Mouse (Mus musculus) CH12F3 (cell line): ENCODE results near the gene Wars.

Experiments used
- in situ Hi-C: fragments of 300-500 bp; cut with MboI; formaldehyde crosslinking; loops from 2 replicates; pipeline ENCODE4 v1.14.3; 2020; ENCODE audit warnings: low sequenced_read_pairs

Gene Wars

DNA sequence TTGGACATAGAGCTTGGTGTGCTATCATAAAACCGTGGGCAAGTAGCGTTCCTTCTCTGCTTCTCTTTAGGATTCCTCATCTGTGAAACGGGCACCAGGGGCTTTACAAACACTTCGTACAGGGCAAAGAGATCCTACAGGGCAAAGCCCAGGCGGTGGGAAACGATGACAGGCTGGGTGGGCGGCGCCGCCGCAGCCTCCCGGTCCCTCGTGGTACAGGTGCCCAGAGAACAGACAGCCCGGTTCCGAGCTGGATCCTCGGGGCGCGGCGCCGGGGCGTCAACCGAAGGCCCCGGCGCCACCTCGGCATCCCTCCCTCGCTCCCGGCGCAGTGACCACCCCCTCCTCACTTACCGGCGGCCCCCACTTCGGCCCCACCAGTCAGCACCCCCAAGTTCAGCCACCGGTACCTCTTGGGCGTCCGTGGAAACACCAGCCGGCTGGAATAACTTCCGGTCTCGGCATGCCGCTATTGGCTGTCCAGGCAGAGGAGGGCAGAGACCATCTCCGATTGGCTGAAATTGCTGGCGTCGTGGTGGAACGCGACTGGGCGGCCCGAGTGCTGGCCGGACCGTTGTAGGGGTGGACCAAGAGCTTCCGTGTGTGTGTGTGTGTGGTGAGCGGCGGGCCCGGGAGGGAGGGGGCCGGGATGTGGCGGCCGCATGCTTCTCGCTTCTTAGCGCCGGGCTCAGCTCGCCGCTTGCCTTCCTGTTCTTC is at the start of gene Wars:
Gene Wars, minus strand, starts transcription at position 460 of the 717 bp plus-strand sequence.
- in situ Hi-C loops, result no loop called here

DNA sequence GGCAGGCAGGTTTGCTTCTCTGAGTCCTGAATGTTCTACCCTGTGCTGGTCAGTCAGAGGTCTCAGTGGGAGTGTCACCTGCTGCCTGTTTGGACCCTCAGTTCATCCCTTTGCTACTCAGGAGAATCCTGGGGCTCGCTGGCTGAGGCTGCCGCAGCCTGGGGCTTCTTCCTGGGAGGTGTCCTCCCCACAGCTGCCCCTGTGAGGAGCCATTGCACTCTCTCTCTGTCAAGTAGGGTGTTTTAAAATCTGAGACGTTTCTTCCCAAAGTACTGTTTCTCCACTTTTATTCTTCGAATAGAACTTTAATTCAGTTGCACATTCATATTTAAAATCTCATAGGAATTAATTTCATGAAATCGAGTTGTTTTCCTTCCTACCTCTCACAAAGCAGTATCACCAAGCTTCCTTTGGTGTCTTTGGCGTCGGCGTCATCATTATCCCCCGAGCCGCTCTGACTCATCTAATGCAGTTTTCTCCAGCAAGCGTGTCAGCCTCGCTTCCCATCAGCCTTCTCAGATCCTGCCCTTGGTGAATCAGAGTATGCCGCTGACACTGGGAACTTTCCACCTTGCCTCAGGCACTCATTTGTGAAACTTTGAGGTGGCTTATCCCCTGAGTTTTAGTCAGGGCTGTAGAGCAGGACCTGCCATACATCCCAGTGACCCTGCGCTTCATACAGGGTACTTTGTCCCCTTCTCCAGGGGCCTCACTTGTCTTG is 48.4 kb upstream of the Wars start:
- in situ Hi-C loops, result no loop called here

DNA sequence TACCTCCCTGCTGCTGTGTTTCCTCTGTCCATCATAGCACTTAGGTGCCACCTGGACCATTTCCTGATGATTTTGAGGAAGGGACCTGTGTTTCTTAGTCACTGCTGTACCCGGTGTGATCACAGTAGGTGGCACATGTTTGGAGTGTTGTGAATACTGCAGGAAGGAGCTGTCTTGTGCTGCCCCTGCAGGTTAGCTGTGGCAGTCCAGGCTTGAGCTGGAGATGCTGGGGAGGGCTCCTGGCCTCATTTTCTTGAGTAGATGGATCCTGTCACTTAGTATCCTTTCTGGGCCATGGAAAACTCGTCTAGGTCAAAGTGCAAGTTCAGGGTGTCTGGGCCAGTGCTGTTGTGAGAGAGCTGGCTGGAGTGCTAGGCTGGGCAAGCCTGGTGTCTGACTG is 47.3 kb upstream of the Wars start:
- in situ Hi-C loops, result no loop called here

DNA sequence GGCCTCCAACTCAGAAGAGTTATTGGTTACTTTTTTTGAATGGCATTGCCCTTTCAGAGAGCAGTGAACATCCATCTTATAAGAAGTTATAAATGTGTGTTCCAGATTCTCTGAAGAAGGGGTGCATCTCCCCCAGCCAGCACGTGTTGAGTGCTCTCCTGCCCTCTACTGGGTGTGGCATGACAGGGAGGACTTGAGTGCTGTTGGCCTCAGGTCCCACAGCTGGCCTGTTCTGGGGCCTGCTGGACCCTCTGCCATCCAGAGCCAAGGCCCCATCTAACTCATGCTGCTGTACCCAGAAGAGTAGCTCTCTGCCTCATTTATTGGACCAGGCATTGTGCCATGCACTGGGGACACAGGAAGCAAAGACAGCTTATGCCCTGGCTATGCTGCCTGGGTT is 46.3 kb upstream of the Wars start:
- in situ Hi-C loops, result no loop called here

DNA sequence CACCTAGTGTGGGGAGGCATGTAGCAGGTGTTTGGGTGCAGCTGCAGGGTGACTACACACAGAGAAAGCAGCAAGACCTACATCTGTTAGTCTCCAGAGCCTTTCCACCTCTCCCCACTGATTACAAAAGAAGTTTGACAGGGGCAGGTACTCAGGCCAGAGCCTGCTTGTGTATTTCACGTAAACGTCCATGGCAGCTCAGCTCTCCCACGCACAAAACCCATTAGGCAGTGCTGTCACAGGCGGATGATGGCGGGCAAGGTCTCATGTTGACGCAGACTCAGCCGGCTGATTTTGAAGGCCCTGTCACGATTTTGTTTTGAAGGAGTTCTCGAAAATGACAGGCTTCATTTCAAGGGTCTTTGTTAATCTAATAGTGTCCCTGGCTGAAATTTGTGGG is 45.3 kb upstream of the Wars start:
- in situ Hi-C loops, result no loop called here

DNA sequence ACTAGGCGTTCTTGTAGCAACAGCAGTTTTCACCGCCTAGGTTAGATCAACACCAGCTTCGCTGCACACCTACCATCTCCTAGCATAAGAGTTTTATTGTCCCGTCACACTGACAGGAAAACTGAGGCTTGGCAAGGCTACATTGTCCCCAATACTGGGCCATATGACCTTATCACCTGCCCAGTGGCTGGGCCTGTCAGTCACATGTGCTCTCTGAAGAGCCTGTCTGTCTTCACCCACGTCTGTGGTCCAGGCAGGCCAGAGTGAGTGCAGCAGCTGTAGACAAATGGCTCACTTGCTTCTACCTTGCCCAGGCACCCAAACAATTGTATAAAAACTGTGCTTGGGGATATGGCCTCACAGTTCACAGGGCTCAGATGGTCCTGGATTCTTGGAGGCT is 44.9 kb upstream of the Wars start:
- in situ Hi-C loops, result no loop called here

DNA sequence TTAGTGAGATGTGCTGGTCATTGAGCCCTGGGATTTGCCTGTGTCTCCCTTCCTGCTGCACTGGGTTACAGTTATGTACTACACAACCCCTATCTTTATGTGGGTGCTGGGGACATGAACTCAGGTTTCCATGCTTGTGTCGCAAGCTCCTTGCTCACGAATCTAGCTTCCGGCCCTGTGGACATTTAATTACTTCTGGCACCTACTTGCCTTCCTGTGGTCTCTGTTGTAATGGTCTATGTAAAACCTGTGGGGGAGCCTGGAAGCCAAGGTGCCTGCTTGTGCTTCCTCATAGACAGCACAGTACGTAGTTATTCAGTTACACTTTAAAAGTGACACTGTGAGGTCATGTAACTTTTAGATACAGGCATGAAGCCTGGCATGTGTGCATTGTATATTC is 43.5 kb upstream of the Wars start:
- in situ Hi-C loops, result no loop called here

DNA sequence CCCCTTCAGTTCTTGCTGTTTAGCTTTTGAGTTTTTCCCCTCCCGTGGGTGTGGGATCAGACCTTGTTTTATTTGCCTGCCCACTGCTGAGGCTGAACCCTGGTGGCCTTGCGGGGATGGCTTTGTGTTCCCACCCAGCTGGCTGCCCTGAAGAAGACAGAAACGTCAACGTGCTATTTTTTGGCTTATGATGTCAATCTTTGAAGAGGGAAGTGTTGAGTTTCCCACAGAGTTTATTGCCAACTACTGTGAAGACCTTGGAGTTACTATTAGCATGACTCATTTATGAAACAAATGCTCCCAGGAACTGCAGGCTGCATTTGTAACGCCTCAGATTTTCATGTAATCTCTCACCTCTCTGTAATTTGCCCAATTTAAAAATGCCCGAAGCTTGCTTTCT is 42.9 kb upstream of the Wars start:
- in situ Hi-C loops, result no loop called here

DNA sequence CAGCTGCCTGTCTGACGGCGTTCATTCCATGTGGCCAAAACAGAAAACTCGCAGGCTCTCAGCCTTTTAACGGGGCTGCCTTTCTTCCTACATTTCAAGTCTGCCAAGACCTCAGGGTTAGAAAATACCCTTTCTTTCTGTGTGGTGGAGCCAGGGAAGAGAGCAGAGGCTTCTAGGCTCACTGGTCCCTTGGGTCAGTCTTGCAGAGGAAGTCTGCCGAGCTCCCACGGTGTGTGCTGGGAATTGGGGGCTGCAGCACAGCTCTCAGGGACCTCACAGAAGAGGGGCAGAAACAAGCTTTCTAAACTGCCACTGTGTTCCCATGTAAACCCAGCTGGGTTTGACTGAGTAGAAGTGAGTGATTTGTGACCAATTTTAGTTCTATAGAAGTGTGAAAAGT is 40.3 kb upstream of the Wars start:
- in situ Hi-C loops, result no loop called here

DNA sequence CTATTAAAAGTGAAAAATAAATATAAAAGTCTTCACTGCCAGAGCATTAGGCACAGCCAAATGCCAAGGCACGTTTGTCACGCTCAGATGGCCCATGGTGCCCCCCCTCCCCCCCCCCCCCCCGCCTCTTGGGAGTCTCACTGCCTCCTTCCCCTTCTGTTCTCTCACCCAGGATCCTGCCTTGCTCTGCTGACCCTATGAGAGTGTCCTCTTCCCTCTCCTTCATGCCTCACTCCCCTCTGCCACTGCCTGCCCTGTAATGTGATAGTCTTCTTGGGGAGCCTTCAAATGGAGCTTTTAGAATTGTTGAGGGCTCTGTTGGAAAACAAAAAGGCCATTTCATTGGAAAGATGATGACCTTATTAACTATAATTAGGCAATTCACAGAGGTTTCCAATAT is 38.1 kb upstream of the Wars start:
- in situ Hi-C loops, result no loop called here

DNA sequence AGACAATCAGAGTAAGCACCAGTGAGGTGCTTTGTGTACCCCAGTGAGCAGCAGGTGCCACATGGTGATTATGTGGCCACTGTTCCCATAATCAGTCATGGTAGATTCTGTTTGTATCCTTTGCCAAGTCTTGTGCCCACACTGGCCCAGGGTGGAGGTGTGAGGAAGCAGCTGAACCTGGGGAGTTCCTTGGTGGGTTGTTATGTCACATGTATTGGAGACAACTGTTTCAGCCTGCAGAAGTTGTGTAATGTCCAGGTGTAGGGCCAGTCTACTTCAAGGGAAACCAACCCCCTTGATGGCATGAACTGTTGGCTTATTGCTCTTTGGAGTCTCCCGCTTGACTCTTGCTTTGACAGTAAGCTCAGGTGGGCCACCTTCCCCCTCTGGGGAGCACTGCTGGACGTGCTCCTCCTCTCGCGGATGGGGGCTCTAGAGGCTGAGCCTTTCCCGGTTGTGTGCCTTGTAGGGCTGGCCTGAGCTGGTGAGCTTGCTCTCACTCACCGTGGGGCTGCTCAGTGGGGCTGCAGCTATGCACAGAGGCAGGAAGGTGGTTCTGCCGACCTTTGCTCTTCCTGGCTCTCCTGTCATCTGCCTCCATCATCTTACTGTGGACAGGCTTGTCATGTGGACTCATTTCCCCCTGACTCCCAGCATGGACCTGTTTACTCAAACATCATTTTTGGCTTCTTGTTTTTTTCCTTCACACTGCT is 37.5 kb upstream of the Wars start:
- in situ Hi-C loops, result no loop called here

DNA sequence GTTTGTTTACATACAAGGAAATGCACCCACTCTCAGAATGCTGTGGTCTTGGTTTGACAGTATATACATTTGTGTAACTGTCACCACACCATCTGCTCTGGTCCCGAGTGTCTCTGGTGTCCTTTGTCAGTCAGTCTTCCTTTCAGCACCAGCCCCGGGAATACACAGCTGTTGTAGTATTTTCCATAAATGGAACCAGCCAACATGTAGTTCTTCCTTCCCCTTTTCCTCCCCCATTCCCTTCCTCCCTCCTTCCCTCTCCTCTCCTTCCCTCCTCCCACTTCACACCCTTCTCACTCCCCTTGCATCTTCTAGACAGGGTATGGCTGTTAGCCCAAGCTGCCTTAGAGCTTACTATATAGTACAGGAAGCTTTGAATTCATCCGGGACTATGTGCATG is 35.5 kb upstream of the Wars start:
- in situ Hi-C loops, result no loop called here

DNA sequence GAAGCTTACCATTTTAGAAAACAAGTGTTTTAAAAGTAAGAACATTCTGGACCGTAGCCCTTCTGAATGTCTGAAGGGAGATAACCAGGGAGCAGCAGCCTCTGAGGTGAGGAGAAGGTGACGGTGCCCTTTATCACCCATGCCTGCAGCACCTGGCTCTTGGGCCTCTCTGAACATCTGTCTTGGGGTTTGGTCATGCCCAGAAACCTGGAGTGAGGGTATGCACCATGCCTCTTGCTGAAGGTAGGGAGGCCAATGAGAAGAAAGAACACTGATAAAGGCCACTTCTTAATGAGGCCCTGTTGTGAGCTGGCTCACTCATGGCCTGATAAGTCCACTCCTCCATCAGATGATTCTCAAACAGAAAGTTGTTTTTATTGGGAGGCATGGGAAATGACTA is 34.3 kb upstream of the Wars start:
- in situ Hi-C loops, result no loop called here

DNA sequence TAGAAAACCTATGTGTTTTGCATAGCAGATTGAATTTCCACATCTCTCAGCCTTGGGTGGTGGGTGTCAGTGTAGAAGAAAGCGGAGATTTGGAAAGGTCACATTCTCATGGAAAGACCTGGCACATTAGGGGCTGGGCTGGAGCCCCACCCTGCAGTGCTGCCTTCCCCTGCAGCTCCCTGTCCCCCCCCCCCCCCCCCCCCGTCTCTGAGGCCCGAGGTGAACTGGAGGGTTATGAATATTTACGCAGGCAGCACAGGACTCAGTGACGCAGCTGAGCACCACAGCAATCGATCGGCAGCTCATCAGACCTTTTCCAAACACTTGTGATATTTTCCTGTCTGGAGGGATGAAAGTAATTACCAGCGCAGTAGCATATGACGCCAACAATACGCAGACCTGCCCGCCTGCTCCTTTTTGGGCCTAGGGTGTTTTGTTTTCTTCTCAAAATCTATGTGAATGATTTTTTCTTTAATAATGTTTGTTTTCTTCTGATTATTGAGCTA is 32.7 kb upstream of the Wars start:
- in situ Hi-C loops, result no loop called here

DNA sequence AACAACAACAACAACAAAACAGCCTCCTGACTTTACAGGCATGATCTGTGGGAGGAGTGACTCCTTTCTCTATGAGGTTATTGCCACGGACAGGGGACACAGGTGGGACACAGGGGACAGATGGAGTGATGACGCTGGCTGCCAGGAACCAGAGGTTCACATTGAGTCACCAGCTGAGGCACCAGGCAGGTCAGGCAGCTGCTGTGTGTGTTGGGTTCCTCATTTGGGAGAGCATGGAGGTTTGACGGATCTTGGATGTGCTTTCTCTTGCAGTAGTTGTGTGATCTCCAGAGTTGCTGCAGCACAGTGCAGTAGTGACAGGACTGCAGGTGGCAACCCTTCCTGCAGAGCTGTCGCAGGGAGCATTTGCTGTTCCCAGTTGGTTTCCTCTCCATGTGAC is 24.8 kb upstream of the Wars start:
- in situ Hi-C loops, result no loop called here

DNA sequence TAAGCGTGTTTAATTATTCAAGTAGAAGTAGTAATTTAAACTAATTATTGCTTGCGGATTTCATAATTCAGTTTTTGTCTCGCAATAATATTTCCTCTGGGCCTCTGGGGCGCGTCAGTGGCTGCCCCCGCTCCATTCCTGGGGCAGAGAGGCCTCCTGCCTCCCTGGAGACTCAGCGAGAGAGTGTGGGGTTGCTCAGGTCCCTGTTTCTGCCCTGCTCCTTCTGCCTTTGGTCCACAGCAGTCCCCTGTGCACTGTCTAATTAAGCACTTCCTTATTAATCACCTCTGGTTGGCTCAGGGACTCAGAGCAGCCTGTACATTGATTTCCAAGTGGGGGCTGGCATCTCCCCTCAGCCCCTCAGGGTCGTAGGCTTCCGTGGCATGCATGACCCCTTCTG is 23.5 kb upstream of the Wars start:
- in situ Hi-C loops, result no loop called here

DNA sequence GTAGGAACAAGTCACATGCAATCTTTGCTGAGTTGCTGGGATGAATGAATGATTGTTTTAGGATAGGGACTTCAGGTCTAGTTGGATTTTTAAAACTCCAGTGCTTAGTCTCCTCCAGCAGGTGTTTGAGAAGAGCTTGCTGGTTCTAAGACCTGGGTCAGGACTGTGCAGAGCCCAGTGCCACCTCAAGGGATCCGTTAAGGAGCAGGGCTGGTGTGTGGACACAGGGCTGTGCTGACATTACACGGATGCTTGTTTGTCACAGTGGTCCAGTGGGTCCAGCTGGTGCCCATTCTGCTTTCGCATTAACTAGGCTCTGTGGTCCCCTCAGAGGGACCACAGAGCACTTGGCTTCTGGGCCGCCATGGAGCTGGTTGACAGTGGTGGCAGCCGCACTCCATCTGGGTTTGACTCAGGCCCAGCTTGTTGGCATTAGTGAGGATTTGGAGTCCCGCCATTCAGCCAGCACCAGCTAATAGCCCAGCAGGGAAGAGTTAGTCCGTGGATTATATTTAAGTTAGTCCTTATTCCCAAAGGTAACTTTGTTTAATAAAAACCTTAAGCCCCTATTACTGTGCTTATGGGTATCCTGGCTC is 22.6 kb upstream of the Wars start:
- in situ Hi-C loops, result no loop called here

DNA sequence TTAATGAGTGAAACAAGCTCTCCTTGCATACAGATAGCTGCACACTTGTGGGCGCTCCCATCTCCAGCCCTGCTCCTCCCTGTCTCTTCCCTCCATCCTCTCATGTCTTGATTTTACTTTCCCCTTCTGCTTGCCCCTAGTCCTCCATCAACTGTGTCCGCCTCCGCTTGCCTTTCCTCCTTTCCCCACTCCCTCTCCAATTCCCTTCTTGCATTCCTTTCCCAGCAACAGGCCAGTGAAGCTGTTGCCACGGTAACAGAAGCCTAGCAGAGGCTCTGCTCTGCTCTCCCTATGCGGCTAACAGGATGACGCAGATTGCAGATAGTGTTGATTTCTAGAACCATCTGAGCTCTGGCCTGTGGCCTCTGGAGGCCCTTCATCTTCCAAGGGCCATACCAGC is 21.9 kb upstream of the Wars start:
- in situ Hi-C loops, result no loop called here

DNA sequence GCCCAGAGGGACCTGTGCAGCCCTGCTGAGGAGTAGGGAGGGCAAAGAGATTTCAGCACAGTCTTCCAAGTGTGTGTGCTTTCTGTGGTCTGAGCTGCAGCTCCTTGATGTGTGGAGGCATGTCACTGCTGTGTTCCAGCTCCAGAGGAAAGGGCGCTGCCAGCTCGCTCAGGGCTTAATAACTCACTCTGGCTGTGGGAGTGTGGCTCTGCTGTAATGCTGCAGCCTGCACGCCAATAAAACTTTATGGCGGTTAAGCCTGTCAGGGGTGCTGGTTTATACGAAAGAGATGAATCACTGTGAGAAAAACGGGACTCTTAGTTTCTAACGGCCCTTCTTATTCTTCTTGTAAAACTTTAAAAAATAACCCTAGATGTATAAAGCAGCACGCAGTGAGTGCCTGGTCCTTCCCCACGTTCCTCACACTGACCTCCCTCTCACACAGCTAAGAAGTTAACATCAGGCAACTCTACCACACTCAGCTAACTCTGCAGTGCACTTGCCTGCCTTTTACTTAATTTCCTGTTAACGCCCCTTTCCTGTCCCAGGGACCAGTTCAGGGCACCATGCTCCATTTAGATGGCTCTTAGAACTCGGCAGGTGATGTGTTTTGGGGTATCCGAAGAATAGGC is 20.9 kb upstream of the Wars start:
- in situ Hi-C loops, result no loop called here

DNA sequence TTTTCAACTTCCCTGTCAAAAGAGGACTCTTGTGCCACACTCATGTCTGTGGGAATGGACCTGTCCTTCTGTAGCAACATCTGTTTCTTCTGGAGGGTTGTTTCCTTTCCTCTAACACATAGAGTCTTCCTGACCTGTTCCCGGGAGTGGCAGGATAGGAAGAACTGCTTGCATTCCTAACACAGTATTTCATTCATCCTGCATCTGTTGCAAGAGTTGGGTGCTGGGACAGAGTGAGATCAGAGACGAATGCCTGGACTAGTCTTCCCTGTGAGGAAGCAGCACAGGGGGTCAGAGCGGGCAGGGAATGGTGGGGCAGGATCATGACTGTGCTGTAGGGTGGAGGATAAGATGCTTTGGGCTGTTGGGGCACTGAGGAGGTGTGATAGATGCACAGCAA is 20.2 kb upstream of the Wars start:
- in situ Hi-C loops, result no loop called here

DNA sequence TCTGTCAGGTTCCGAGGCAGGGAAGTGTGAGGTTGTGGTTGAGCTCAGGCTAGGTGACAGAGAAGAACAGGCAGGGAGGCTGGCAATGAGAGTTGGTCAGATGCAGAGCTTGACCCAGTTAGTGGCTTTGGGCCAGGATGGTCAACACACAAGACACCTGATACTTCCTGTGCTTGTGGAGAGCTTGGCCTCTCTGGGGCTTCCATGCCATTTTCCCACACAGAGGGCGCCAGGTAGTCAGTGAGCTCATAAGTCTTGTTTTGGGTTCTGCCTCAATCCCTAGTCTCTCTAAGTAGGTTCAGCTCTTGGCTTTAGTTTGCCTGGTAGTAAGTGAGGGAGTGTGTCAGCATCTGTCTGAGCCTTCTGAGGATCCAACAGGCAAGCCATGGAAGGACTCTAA is 18.5 kb upstream of the Wars start:
- in situ Hi-C loops, result no loop called here
